Mouse (Mus musculus) left cerebral cortex, adult 18-20 months (tissue): ENCODE data around the gene Glrx5. TPM values are rescaled to one million over a fixed set of nuclear protein-coding genes. Genes with fewer than 3 reads are reported as not detected.

ENCODE experiments used
- DNase-seq, 2 experiments: peaks; one replicate each; pipeline ENCODE4 v3.0.0; 2021 to 2022; ENCODE audit warnings: low spot score in 2 of 2, mixed read lengths in 1 of 2
- microRNA-seq, 2 experiments: library from miRNA; unstranded; fragments of <30 nt; microRNA quantifications; one replicate each; pipeline ENCODE4 v1.2.0; 2021
- total RNA-seq, 2 experiments: library from RNA; stranded (reverse); gene quantifications; 2 replicates each; pipeline ENCODE4 v1.2.3; 2021

Glrx5 gene
- total RNA-seq, 2 experiments from 2014 or later = 45.1 to 48.5 TPM

GRCm38 (mm10) chr12:105066523-105066922 is 34.0 kb downstream of the Glrx5 start:
- no peak for DNase-seq

- DNase-seq = no peak
Observed at GRCm38 (mm10) chr12:105068911-105069310, 36.4 kb downstream of the Glrx5 start.

GRCm38 (mm10) chr12:105073708-105074107 is 41.2 kb downstream of the Glrx5 start:
- DNase-seq = peak; percentile 42 to 63

GRCm38 (mm10) chr12:105075496-105075895 is 43.0 kb downstream of the Glrx5 start:
- DNase-seq = no peak

- no peak for DNase-seq
Observed at GRCm38 (mm10) chr12:105076511-105076910, 44.0 kb downstream of the Glrx5 start.

- no peak for DNase-seq
Observed at GRCm38 (mm10) chr12:105077232-105077631, 44.7 kb downstream of the Glrx5 start.

GRCm38 (mm10) chr12:105084171-105084570 is 51.7 kb downstream of the Glrx5 start:
- DNase-seq = no peak

- no peak for DNase-seq
Observed at GRCm38 (mm10) chr12:105084816-105085215, 52.3 kb downstream of the Glrx5 start.

GRCm38 (mm10) chr12:105085296-105085695 is 52.8 kb downstream of the Glrx5 start:
- DNase-seq = no peak

- no peak for DNase-seq
Observed at GRCm38 (mm10) chr12:105086781-105087180, 54.3 kb downstream of the Glrx5 start.

- DNase-seq = no peak
Observed at GRCm38 (mm10) chr12:105087353-105087752, 54.9 kb downstream of the Glrx5 start.

- no peak for DNase-seq
Observed at GRCm38 (mm10) chr12:105089231-105089630, 56.7 kb downstream of the Glrx5 start.

- no peak for DNase-seq
Observed at GRCm38 (mm10) chr12:105091604-105092003, 59.1 kb downstream of the Glrx5 start.

Small RNAs within 50 kb of the gene (microRNA-seq; reads per million reads assigned to microRNA genes)
- 9.3 to 9.7 reads per million in 2 experiments for gene Mir3069

Other genes starting within 250 kb of the Glrx5 start
- 10 to 100 TPM; 39.5 to 55.7 TPM for gene Clmn, start 167.6 kb upstream of the Glrx5 start, total RNA-seq
- 1 to 10 TPM; 1.8 to 2.3 TPM for gene Syne3, start 22.9 kb upstream of the Glrx5 start, total RNA-seq
- gene Tcl1b2, start 113.3 kb downstream of the Glrx5 start, total RNA-seq = not detected
- gene Tcl1b1, start 127.0 kb downstream of the Glrx5 start, total RNA-seq = not detected
- not detected for gene Tcl1b5, start 143.7 kb downstream of the Glrx5 start, total RNA-seq
- gene Tcl1b3, start 158.4 kb downstream of the Glrx5 start, total RNA-seq = not detected
- not detected for gene Tcl1b4, start 169.3 kb downstream of the Glrx5 start, total RNA-seq
- gene Tcl1, start 190.1 kb downstream of the Glrx5 start, total RNA-seq = not detected